Mouse (Mus musculus): Measurements from ENCODE around the gene Gm11027. TPM values are rescaled to one million over a fixed set of nuclear protein-coding genes. Genes with fewer than 3 reads are reported as not detected.

Gene Gm11027
- polyA plus RNA-seq, 1 experiment from 2014 or later, result not detected

- WGBS, result 85% methylated on average over 2 of the region's 2 CpGs
- H3K4me2 ChIP-seq (ENCODE audit: low read depth, low read length), result peak overlapping the region; percentile 14; the same call in 1 of the 2 replicates
- ATAC-seq (ENCODE audit: low read depth), result no peak
Observed at GRCm38 (mm10) chr12:116282856-116283255, 7.7 kb downstream of the Gm11027 start.

GRCm38 (mm10) chr12:116283511-116283910 lies 8.3 kb downstream of the Gm11027 start:
- Histone ChIP-seq H3K9ac (ENCODE audit: low read length) (no peak overlapping the region), H3K9me3 (ENCODE audit: control insufficient read depth, low read length) (no peaks in the 10 kb centered on the region), H3K27ac (ENCODE audit: low read length) (no peak overlapping the region), H3K4me2 (ENCODE audit: low read depth, low read length) (no peak overlapping the region), H3K4me1 (replicated peaks; ENCODE audit: control insufficient read depth, insufficient read depth, low read length) (peaks cover 6% of the 10 kb centered on the region), H3K36me3 (ENCODE audit: control insufficient read depth, insufficient read depth, low read length) (no peaks in the 10 kb centered on the region), H3K27me3 (ENCODE audit: control insufficient read depth, insufficient read depth, low read depth, low read length) (no peaks in the 10 kb centered on the region), H3K4me3 (ENCODE audit: low read length) (no peak overlapping the region)
- 62% methylated on average over 2 of the region's 2 CpGs for WGBS
- ATAC-seq (ENCODE audit: low read depth), result no peak

More at GRCm38 (mm10) chr12:116282856-116283255, 7.7 kb downstream of the Gm11027 start:
- Histone ChIP-seq H3K27me3 (ENCODE audit: control insufficient read depth, insufficient read depth, low read depth, low read length) (no peaks in the 10 kb centered on the region), H3K4me3 (ENCODE audit: low read length) (no peak overlapping the region), H3K9me3 (ENCODE audit: control insufficient read depth, low read length) (no peaks in the 10 kb centered on the region), H3K36me3 (ENCODE audit: control insufficient read depth, insufficient read depth, low read length) (no peaks in the 10 kb centered on the region), H3K4me1 (replicated peaks; ENCODE audit: control insufficient read depth, insufficient read depth, low read length) (peaks cover 6% of the 10 kb centered on the region), H3K9ac (ENCODE audit: low read length) (no peak overlapping the region), H3K27ac (ENCODE audit: low read length) (no peak overlapping the region)

GRCm38 (mm10) chr12:116293185-116293584 lies 18.0 kb downstream of the Gm11027 start:
- Histone ChIP-seq H3K4me2 (ENCODE audit: low read depth, low read length) (no peak overlapping the region), H3K9ac (ENCODE audit: low read length) (no peak overlapping the region), H3K36me3 (ENCODE audit: control insufficient read depth, insufficient read depth, low read length) (no peaks in the 10 kb centered on the region), H3K4me3 (ENCODE audit: low read length) (no peak overlapping the region), H3K27me3 (ENCODE audit: control insufficient read depth, insufficient read depth, low read depth, low read length) (no peaks in the 10 kb centered on the region), H3K27ac (ENCODE audit: low read length) (no peak overlapping the region), H3K4me1 (replicated peaks; ENCODE audit: control insufficient read depth, insufficient read depth, low read length) (peaks cover 2% of the 10 kb centered on the region; the same call in 1 of the 2 replicates), H3K9me3 (ENCODE audit: control insufficient read depth, low read length) (no peaks in the 10 kb centered on the region)
- WGBS, result 40% methylated on average over 2 of the region's 2 CpGs
- ATAC-seq (ENCODE audit: low read depth), result no peak

- 55% methylated on average over 4 of the region's 4 CpGs for WGBS
- H3K4me3 ChIP-seq (ENCODE audit: low read length), result no peak overlapping the region
- H3K36me3 ChIP-seq (ENCODE audit: control insufficient read depth, insufficient read depth, low read length), result no peaks in the 10 kb centered on the region
- no peak overlapping the region for H3K27ac ChIP-seq (ENCODE audit: low read length)
- H3K9me3 ChIP-seq (ENCODE audit: control insufficient read depth, low read length), result no peaks in the 10 kb centered on the region
- no peaks in the 10 kb centered on the region for H3K27me3 ChIP-seq (ENCODE audit: control insufficient read depth, insufficient read depth, low read depth, low read length)
- no peak overlapping the region for H3K4me2 ChIP-seq (ENCODE audit: low read depth, low read length)
- ATAC-seq (ENCODE audit: low read depth), result no peak
- H3K9ac ChIP-seq (ENCODE audit: low read length), result no peak overlapping the region
- H3K4me1 ChIP-seq (replicated peaks; ENCODE audit: control insufficient read depth, insufficient read depth, low read length), result peaks cover 2% of the 10 kb centered on the region; the same call in 1 of the 2 replicates
Observed at GRCm38 (mm10) chr12:116293599-116294292, 18.6 kb downstream of the Gm11027 start.

- Histone ChIP-seq H3K4me3 (ENCODE audit: low read length) (no peak overlapping the region), H3K27me3 (ENCODE audit: control insufficient read depth, insufficient read depth, low read depth, low read length) (no peaks in the 10 kb centered on the region), H3K4me1 (replicated peaks; ENCODE audit: control insufficient read depth, insufficient read depth, low read length) (no peaks in the 10 kb centered on the region), H3K9ac (ENCODE audit: low read length) (no peak overlapping the region), H3K9me3 (ENCODE audit: control insufficient read depth, low read length) (no peaks in the 10 kb centered on the region), H3K27ac (ENCODE audit: low read length) (no peak overlapping the region), H3K36me3 (ENCODE audit: control insufficient read depth, insufficient read depth, low read length) (no peaks in the 10 kb centered on the region), H3K4me2 (ENCODE audit: low read depth, low read length) (no peak overlapping the region)
- no peak for ATAC-seq (ENCODE audit: low read depth)
- WGBS, result 83% methylated on average over 2 of the region's 2 CpGs
Observed at GRCm38 (mm10) chr12:116299906-116300305, 24.7 kb downstream of the Gm11027 start.

- Histone ChIP-seq H3K4me3 (ENCODE audit: low read length) (no peak overlapping the region), H3K36me3 (ENCODE audit: control insufficient read depth, insufficient read depth, low read length) (no peaks in the 10 kb centered on the region), H3K4me2 (ENCODE audit: low read depth, low read length) (no peak overlapping the region), H3K9me3 (ENCODE audit: control insufficient read depth, low read length) (no peaks in the 10 kb centered on the region), H3K9ac (ENCODE audit: low read length) (no peak overlapping the region), H3K27ac (ENCODE audit: low read length) (no peak overlapping the region), H3K27me3 (ENCODE audit: control insufficient read depth, insufficient read depth, low read depth, low read length) (no peaks in the 10 kb centered on the region), H3K4me1 (replicated peaks; ENCODE audit: control insufficient read depth, insufficient read depth, low read length) (no peaks in the 10 kb centered on the region)
- no peak for ATAC-seq (ENCODE audit: low read depth)
Observed at GRCm38 (mm10) chr12:116302181-116302580, 27.0 kb downstream of the Gm11027 start.

- Histone ChIP-seq H3K27me3 (ENCODE audit: control insufficient read depth, insufficient read depth, low read depth, low read length) (no peaks in the 10 kb centered on the region), H3K36me3 (ENCODE audit: control insufficient read depth, insufficient read depth, low read length) (no peaks in the 10 kb centered on the region), H3K9ac (ENCODE audit: low read length) (no peak overlapping the region), H3K27ac (ENCODE audit: low read length) (no peak overlapping the region), H3K4me1 (replicated peaks; ENCODE audit: control insufficient read depth, insufficient read depth, low read length) (0 out of 2 replicates have a peak, but pooled peaks cover 2% of the 10 kb centered on the region), H3K4me2 (ENCODE audit: low read depth, low read length) (no peak overlapping the region), H3K4me3 (ENCODE audit: low read length) (no peak overlapping the region), H3K9me3 (ENCODE audit: control insufficient read depth, low read length) (no peaks in the 10 kb centered on the region)
- no peak for ATAC-seq (ENCODE audit: low read depth)
- 60% methylated on average over 1 of the region's 1 CpGs for WGBS
Observed at GRCm38 (mm10) chr12:116306042-116306441, 30.9 kb downstream of the Gm11027 start.

- Histone ChIP-seq H3K27ac (ENCODE audit: low read length) (no peak overlapping the region), H3K9me3 (ENCODE audit: control insufficient read depth, low read length) (no peaks in the 10 kb centered on the region), H3K27me3 (ENCODE audit: control insufficient read depth, insufficient read depth, low read depth, low read length) (no peaks in the 10 kb centered on the region), H3K36me3 (ENCODE audit: control insufficient read depth, insufficient read depth, low read length) (no peaks in the 10 kb centered on the region), H3K4me3 (ENCODE audit: low read length) (no peak overlapping the region), H3K4me2 (ENCODE audit: low read depth, low read length) (no peak overlapping the region), H3K4me1 (replicated peaks; ENCODE audit: control insufficient read depth, insufficient read depth, low read length) (0 out of 2 replicates have a peak, but pooled peaks cover 2% of the 10 kb centered on the region), H3K9ac (ENCODE audit: low read length) (no peak overlapping the region)
- ATAC-seq (ENCODE audit: low read depth), result no peak
- WGBS, result 85% methylated on average over 3 of the region's 3 CpGs
Observed at GRCm38 (mm10) chr12:116307870-116308269, 32.7 kb downstream of the Gm11027 start.

GRCm38 (mm10) chr12:116308612-116309011 lies 33.4 kb downstream of the Gm11027 start:
- H3K9ac ChIP-seq (ENCODE audit: low read length), result no peak overlapping the region
- no peaks in the 10 kb centered on the region for H3K36me3 ChIP-seq (ENCODE audit: control insufficient read depth, insufficient read depth, low read length)
- no peaks in the 10 kb centered on the region for H3K9me3 ChIP-seq (ENCODE audit: control insufficient read depth, low read length)
- ATAC-seq (ENCODE audit: low read depth), result no peak
- H3K4me3 ChIP-seq (ENCODE audit: low read length), result no peak overlapping the region
- 81% methylated on average over 2 of the region's 2 CpGs for WGBS
- H3K4me1 ChIP-seq (replicated peaks; ENCODE audit: control insufficient read depth, insufficient read depth, low read length), result 0 out of 2 replicates have a peak, but pooled peaks cover 2% of the 10 kb centered on the region
- H3K27me3 ChIP-seq (ENCODE audit: control insufficient read depth, insufficient read depth, low read depth, low read length), result no peaks in the 10 kb centered on the region
- no peak overlapping the region for H3K27ac ChIP-seq (ENCODE audit: low read length)
- no peak overlapping the region for H3K4me2 ChIP-seq (ENCODE audit: low read depth, low read length)
